Mouse (Mus musculus) urinary bladder, postnatal 0 days (tissue): ENCODE data around the gene Anapc15. TPM values are rescaled to one million over a fixed set of nuclear protein-coding genes. Genes with fewer than 3 reads are reported as not detected.

ENCODE experiments used
- microRNA-seq: library from miRNA; unstranded; fragments of <30 nt; microRNA quantifications from one replicate; pipeline ENCODE4, GENCODE M21; 2016
- polyA plus RNA-seq: library from polyadenylated mRNA; unstranded; fragments of >200 nt; fragmentation: Nextera tagmentation; extraction: Ambion mirVana; gene quantifications from 2 replicates; pipeline ENCODE4 v1.2.1, GENCODE M21; 2015

Anapc15 gene
- 47.4 and 49.6 TPM in 2 replicates for polyA plus RNA-seq

GRCm38 (mm10) chr7:101863415-101863814 lies at the start of gene Anapc15:
Gene Anapc15 (plus strand): TSS chr7:101863715.

GRCm38 (mm10) chr7:101817861-101818401 lies 45.6 kb upstream of the Anapc15 start, which contains the start of gene Phox2a:
Gene Phox2a (plus strand): TSS chr7:101818313.

GRCm38 (mm10) chr7:101837606-101838471 lies 25.7 kb upstream of the Anapc15 start, which contains the start of gene Inppl1:
Gene Inppl1 (minus strand): TSS chr7:101838229.

DNA sequence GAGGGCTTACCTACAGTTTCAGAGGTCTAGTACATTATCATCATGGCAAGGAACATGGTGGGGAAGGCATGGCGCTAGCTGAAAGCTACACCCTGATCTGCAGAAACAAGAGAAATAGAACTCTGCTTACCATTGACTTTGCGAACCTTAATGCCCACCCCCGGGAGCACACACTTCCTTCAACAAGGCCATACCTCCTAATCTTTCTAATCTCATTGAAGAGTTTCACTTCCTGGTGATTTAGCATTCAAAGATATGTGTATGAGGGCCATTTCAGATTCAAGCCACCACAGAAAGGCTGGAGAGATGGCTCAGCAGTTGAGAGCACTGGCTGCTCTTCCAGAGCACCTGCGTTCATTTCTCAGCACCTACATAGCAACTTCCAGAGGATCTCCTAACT lies 6.4 kb upstream of the Anapc15 start, which contains the start of gene Folr2:
Folr2 (minus strand) TSS at position 101 of the 400 bp plus-strand sequence.

DNA sequence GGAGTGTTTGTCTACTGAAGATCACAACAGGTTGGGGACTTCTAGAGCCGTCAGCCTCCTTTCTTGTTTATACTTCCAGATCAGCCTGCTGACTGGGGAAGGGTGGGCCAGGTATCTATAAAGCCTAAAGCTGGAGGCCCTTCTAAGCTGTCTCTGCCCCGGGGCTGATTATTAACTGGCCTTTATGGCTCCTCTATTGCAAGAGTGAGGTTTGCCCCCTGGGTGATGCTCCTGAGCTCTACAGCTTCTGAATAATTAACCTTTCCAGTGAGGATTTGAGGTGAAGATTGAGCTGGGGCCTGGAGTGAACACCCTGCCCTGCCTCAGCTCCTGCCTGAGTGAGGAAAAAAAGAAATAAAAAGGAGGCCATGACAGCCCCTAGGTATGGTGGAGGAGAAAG lies 7.1 kb downstream of the Anapc15 start, which contains the start of gene Folr1:
Folr1 (minus strand) TSS at position 160 of the 400 bp plus-strand sequence.

DNA sequence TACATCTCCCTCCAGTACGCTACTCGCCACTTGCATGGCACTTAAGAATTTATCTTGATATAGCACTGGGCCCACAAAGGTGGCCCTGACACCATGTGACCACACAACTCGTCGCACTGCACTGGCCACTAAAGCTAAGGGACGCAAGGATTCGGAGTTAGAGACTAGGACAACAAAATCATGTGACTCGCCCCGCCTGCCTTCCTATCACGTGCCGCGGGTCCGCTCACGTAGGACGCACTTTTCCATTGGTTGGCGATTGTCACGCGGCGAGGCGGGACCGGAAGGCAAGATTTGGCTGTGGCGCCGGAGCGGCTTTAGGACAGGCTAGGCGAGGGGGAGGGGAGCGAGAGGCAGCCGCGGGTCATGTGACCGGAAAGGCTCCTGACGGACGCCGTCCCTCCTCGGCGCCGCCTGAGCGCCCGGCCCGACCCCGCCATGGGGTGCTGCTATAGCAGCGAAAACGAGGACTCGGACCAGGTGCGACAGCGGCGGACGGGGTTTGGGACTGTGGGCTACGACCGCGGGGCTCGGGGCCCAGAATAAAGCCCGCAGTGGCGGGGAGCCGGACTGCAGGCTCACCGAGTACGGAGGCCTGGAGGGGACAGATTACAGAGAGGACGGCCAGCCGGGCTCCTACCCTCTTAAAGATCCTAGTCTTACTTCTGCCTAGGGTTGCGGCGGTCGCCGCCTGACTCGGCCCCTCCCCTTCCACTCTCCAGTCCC lies 42.2 kb downstream of the Anapc15 start, which contains the start of gene Lamtor1:
Lamtor1 (plus strand) TSS at position 344 of the 726 bp plus-strand sequence.

DNA sequence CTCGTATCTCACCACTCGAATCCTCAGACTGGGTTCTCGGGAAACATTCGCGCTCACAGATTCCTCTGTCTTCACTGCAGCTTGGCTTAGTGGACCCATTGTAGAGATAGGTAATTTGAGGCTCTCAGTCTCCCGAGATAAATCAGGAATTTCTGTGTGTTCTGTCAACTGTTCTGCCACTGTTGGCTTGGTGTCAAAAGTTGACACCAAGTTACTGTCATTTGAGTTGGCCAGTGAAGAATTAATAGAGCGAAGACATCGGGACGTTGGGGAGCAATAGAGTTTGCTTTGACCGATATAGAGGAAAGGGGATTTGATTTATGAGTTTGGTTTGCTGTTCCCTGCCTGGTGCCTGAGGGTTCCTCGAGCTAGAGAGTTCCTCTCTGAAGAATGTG lies 42.8 kb downstream of the Anapc15 start, which contains the start of gene Tomt:
Tomt (minus strand) TSS at position 73 of the 395 bp plus-strand sequence.

DNA sequence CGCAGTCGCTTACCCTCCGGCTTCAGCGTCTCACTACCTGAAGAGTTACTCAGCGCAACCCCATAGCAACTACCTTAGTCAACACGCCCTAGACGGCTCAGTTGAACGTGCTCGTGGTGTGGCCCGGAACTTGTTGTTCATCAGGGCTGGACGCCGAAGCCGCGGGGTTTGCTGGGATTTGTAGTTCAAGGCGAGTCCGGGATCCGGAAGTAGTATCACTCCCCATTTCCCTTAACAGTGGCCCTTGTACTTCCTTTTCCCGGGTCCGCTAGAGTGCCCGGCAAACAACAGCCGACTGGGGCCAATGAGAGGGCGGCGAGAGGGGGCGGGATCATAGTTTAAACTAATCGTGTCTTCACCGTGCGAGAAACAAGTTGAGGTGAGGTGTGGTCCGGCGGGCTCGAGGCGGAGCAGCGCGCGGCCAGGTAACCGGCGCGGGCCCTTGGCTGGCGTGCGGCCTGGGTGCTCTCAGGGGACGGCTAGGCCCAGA lies 70.3 kb downstream of the Anapc15 start, which contains the start of the genes Lrrc51 and Numa1:
Lrrc51 (minus strand) TSS at position 145 of the 490 bp plus-strand sequence.
Numa1 (plus strand) TSS at position 361 of the 490 bp plus-strand sequence.

Small RNA genes within 50 kb of the gene (microRNA-seq; reads per million reads assigned to microRNA genes)
- gene Gm22655 = not detected

Other genes starting within 250 kb of the Anapc15 start
- gene Clpb, start 200.1 kb upstream of the Anapc15 start, polyA plus RNA-seq = 28.2 and 34.4 TPM in 2 replicates
- 0.31 and 0.40 TPM in 2 replicates for gene Phox2a, start 45.4 kb upstream of the Anapc15 start, polyA plus RNA-seq
- 18.1 and 21.6 TPM in 2 replicates for gene Inppl1, start 25.5 kb upstream of the Anapc15 start, polyA plus RNA-seq
- 8.9 and 41.0 TPM in 2 replicates for gene Folr2, start 6.5 kb upstream of the Anapc15 start, polyA plus RNA-seq
- gene Folr1, start 7.1 kb downstream of the Anapc15 start, polyA plus RNA-seq = 5.9 and 6.8 TPM in 2 replicates
- 127 and 137 TPM in 2 replicates for gene Lamtor1, start 42.2 kb downstream of the Anapc15 start, polyA plus RNA-seq
- gene Tomt, start 42.6 kb downstream of the Anapc15 start, polyA plus RNA-seq = 0.06 and 0.19 TPM in 2 replicates
- 7.6 and 8.7 TPM in 2 replicates for gene Lrrc51, start 70.2 kb downstream of the Anapc15 start, polyA plus RNA-seq
- 24.5 and 25.5 TPM in 2 replicates for gene Numa1, start 70.4 kb downstream of the Anapc15 start, polyA plus RNA-seq
- 1.2 and 1.7 TPM in 2 replicates for gene Il18bp, start 155.0 kb downstream of the Anapc15 start, polyA plus RNA-seq
- gene Rnf121, start 201.8 kb downstream of the Anapc15 start, polyA plus RNA-seq = 17.5 and 17.7 TPM in 2 replicates
- 7.7 and 8.1 TPM in 2 replicates for gene Xndc1, start 201.8 kb downstream of the Anapc15 start, polyA plus RNA-seq
- 0.12 and 0.18 TPM in 2 replicates for gene Xntrpc, start 202.0 kb downstream of the Anapc15 start, polyA plus RNA-seq
- 0.08 TPM in 1 of 2 replicates, not detected in the other for gene Trpc2, start 219.4 kb downstream of the Anapc15 start, polyA plus RNA-seq
- 0.12 TPM in 1 of 2 replicates, not detected in the other for gene Art1, start 238.0 kb downstream of the Anapc15 start, polyA plus RNA-seq
- gene Art5, start 245.8 kb downstream of the Anapc15 start, polyA plus RNA-seq = 0.12 and 0.35 TPM in 2 replicates